Mouse (Mus musculus): Measurements from ENCODE around the gene Fam83e. TPM values are rescaled to one million over a fixed set of nuclear protein-coding genes. Genes with fewer than 3 reads are reported as not detected.

Gene Fam83e
- polyA plus RNA-seq, 1 experiment, result 1.1 TPM

- peak overlapping the region; percentile 10 for H3K4me3 ChIP-seq (replicated peaks; ENCODE audit: control insufficient read depth, low read depth, low read length)
- peak overlapping the region; percentile 35; the same call in 1 of the 2 replicates for H3K27ac ChIP-seq (ENCODE audit: control insufficient read depth, insufficient read depth, low read depth, low read length, poor library complexity)
- 1% methylated on average over 13 of the region's 13 CpGs for WGBS
- H3K4me1 ChIP-seq (ENCODE audit: control insufficient read depth, insufficient read depth, low read length), result peaks cover 10% of the 10 kb centered on the region
- TF ChIP-seq POLR2A (IDR thresholded peaks at IDR 0.05; ENCODE audit: borderline replicate concordance, control insufficient read depth, low read depth, low read length), result no peak
- TF ChIP-seq CTCF (IDR thresholded peaks at IDR 0.05; ENCODE audit: control insufficient read depth, insufficient read depth, low read length), result no peak
These were observed 16.9 kb upstream of the Fam83e start for GRCm38 (mm10) chr7:45704046-45704559.

- Histone ChIP-seq H3K4me3 (replicated peaks; ENCODE audit: control insufficient read depth, low read depth, low read length) (peak within 1 kb of the TSS; percentile 60), H3K27ac (ENCODE audit: control insufficient read depth, insufficient read depth, low read depth, low read length, poor library complexity) (peak within 1 kb of the TSS; percentile 48), H3K4me1 (ENCODE audit: control insufficient read depth, insufficient read depth, low read length) (peaks cover 11% of the 10 kb centered on the region)
- under 1% methylated on average over 36 of the region's 36 CpGs for WGBS
- no peak for TF ChIP-seq POLR2A (IDR thresholded peaks at IDR 0.05; ENCODE audit: borderline replicate concordance, control insufficient read depth, low read depth, low read length)
- no peak for TF ChIP-seq CTCF (IDR thresholded peaks at IDR 0.05; ENCODE audit: control insufficient read depth, insufficient read depth, low read length)
These were observed 16.1 kb upstream of the Fam83e start, which contains the start of gene Dbp for GRCm38 (mm10) chr7:45704730-45705442. Gene Dbp (plus strand): TSS chr7:45705088.

GRCm38 (mm10) chr7:45705443-45705864, 15.6 kb upstream of the Fam83e start:
- Histone ChIP-seq H3K27ac (ENCODE audit: control insufficient read depth, insufficient read depth, low read depth, low read length, poor library complexity) (peak overlapping the region; percentile 48), H3K4me1 (ENCODE audit: control insufficient read depth, insufficient read depth, low read length) (peaks cover 11% of the 10 kb centered on the region), H3K4me3 (replicated peaks; ENCODE audit: control insufficient read depth, low read depth, low read length) (peak overlapping the region; percentile 60)
- under 1% methylated on average over 21 of the region's 21 CpGs for WGBS
- no peak for TF ChIP-seq CTCF (IDR thresholded peaks at IDR 0.05; ENCODE audit: control insufficient read depth, insufficient read depth, low read length)
- TF ChIP-seq POLR2A (IDR thresholded peaks at IDR 0.05; ENCODE audit: borderline replicate concordance, control insufficient read depth, low read depth, low read length), result no peak

- 0% methylated on average over 7 of the region's 7 CpGs for WGBS
- peak overlapping the region; percentile 48 for H3K27ac ChIP-seq (ENCODE audit: control insufficient read depth, insufficient read depth, low read depth, low read length, poor library complexity)
- peaks cover 11% of the 10 kb centered on the region for H3K4me1 ChIP-seq (ENCODE audit: control insufficient read depth, insufficient read depth, low read length)
- TF ChIP-seq CTCF (IDR thresholded peaks at IDR 0.05; ENCODE audit: control insufficient read depth, insufficient read depth, low read length), result no peak
- no peak for TF ChIP-seq POLR2A (IDR thresholded peaks at IDR 0.05; ENCODE audit: borderline replicate concordance, control insufficient read depth, low read depth, low read length)
- peak overlapping the region; percentile 60 for H3K4me3 ChIP-seq (replicated peaks; ENCODE audit: control insufficient read depth, low read depth, low read length)
These were observed 15.1 kb upstream of the Fam83e start for GRCm38 (mm10) chr7:45705873-45706281.

- under 1% methylated on average over 45 of the region's 45 CpGs for WGBS
- Histone ChIP-seq H3K27ac (ENCODE audit: control insufficient read depth, insufficient read depth, low read depth, low read length, poor library complexity) (peak overlapping the region; percentile 77), H3K4me1 (ENCODE audit: control insufficient read depth, insufficient read depth, low read length) (peaks cover 11% of the 10 kb centered on the region), H3K4me3 (replicated peaks; ENCODE audit: control insufficient read depth, low read depth, low read length) (peak overlapping the region; percentile 63)
- TF ChIP-seq CTCF (IDR thresholded peaks at IDR 0.05; ENCODE audit: control insufficient read depth, insufficient read depth, low read length), result no peak
- peak; percentile 40; the same call in 1 of the 2 replicates for TF ChIP-seq POLR2A (IDR thresholded peaks at IDR 0.05; ENCODE audit: borderline replicate concordance, control insufficient read depth, low read depth, low read length)
These were observed 14.2 kb upstream of the Fam83e start for GRCm38 (mm10) chr7:45706721-45707241.

- H3K4me1 ChIP-seq (ENCODE audit: control insufficient read depth, insufficient read depth, low read length), result peaks cover 11% of the 10 kb centered on the region
- peak overlapping the region; percentile 61 for H3K4me3 ChIP-seq (replicated peaks; ENCODE audit: control insufficient read depth, low read depth, low read length)
- peak overlapping the region; percentile 77 for H3K27ac ChIP-seq (ENCODE audit: control insufficient read depth, insufficient read depth, low read depth, low read length, poor library complexity)
- 0% methylated on average over 27 of the region's 27 CpGs for WGBS
- TF ChIP-seq CTCF (IDR thresholded peaks at IDR 0.05; ENCODE audit: control insufficient read depth, insufficient read depth, low read length) (no peak), POLR2A (IDR thresholded peaks at IDR 0.05; ENCODE audit: borderline replicate concordance, control insufficient read depth, low read depth, low read length) (peak; percentile 44; the same call in 1 of the 2 replicates)
These were observed 13.5 kb upstream of the Fam83e start for GRCm38 (mm10) chr7:45707375-45707967.

- H3K27ac ChIP-seq (ENCODE audit: control insufficient read depth, insufficient read depth, low read depth, low read length, poor library complexity), result peak overlapping the region; percentile 77
- peaks cover 11% of the 10 kb centered on the region for H3K4me1 ChIP-seq (ENCODE audit: control insufficient read depth, insufficient read depth, low read length)
- H3K4me3 ChIP-seq (replicated peaks; ENCODE audit: control insufficient read depth, low read depth, low read length), result peak overlapping the region; percentile 6
- 33% methylated on average over 13 of the region's 13 CpGs for WGBS
- TF ChIP-seq CTCF (IDR thresholded peaks at IDR 0.05; ENCODE audit: control insufficient read depth, insufficient read depth, low read length) (no peak), POLR2A (IDR thresholded peaks at IDR 0.05; ENCODE audit: borderline replicate concordance, control insufficient read depth, low read depth, low read length) (no peak)
These were observed 12.7 kb upstream of the Fam83e start for GRCm38 (mm10) chr7:45708221-45708761.

- Histone ChIP-seq H3K4me3 (replicated peaks; ENCODE audit: control insufficient read depth, low read depth, low read length) (no peak overlapping the region), H3K4me1 (ENCODE audit: control insufficient read depth, insufficient read depth, low read length) (peaks cover 11% of the 10 kb centered on the region), H3K27ac (ENCODE audit: control insufficient read depth, insufficient read depth, low read depth, low read length, poor library complexity) (no peak overlapping the region)
- TF ChIP-seq POLR2A (IDR thresholded peaks at IDR 0.05; ENCODE audit: borderline replicate concordance, control insufficient read depth, low read depth, low read length) (no peak), CTCF (IDR thresholded peaks at IDR 0.05; ENCODE audit: control insufficient read depth, insufficient read depth, low read length) (no peak)
- 82% methylated on average over 6 of the region's 6 CpGs for WGBS
These were observed 12.0 kb upstream of the Fam83e start for GRCm38 (mm10) chr7:45709036-45709435.

Data from bone marrow, adult 2 months (tissue).